Mouse (Mus musculus) megakaryocyte, embryonic 14.5 days (primary cell): ENCODE measurements around the gene Pgls.

Experiments
- FLI1 ChIP-seq: IDR thresholded peaks from 2 replicates; pipeline ENCODE4 v1.6.1; 2012; ENCODE audit warnings: low read length, inconsistent platforms, mixed read lengths
- GATA1 ChIP-seq: IDR thresholded peaks from 3 replicates; pipeline ENCODE4 v1.6.1; 2012; ENCODE audit warnings: mixed read lengths, low read length, inconsistent platforms, borderline replicate concordance

GRCm38 (mm10) chr8:71580201-71580600 is 11.8 kb upstream of the Pgls start:
- TF ChIP-seq GATA1 (no peak), FLI1 (no peak)
